Mouse (Mus musculus) cerebellum, postnatal 25 days (tissue): Measurements from ENCODE around the gene Gm11559.
"Not testable (repeated sequence)": the region's sequence is repeated elsewhere in the genome, so short reads cannot be mapped to it uniquely, and the experiment has no call there.

Experiments used
- DNase-seq, 2 experiments: peaks; one replicate each; pipeline ENCODE4 v3.0.0; 2021; ENCODE audit warnings: mixed read lengths in 2 of 2

Gene Gm11559

DNA sequence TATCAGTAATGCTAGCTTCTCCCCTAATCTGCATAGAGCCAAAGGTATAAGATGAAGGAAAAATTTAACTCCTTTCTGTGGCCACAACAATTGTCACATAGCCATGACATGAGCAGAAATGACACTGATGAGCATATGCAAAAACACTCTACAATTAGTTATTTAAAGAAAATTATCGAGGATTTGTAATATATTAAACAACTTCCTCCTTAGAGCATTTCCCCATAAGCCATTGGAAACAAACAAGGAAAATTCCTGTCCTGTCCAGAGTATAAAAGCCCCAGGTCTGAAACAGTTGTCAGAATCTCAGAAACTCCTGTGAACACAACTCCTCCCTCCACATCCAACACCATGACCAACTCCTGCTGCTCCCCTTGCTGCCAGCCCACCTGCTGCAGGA lies at the start of gene Gm11559:
Gene Gm11559, plus strand, starts transcription at position 301 of the 400 bp plus-strand sequence.
- not testable (repeated sequence) for DNase-seq

DNA sequence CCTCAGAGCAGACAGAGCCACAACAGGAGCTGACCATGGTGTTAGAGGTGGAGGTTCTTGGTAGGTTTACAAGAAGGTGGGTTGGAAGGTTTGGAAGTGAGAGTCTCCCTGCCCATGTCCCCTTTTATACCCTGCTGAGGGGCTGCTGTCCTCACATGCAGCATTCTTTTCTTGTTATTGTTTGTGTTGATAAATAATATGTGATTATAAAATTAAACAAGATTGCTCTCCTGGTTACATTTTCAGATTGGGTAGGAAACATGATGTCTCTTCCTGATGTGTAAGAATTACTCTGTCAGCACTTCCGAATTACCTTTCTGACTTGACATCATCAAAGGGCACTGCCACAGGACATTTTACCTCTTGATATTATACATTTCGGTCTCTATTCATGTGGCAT lies 48.7 kb upstream of the Gm11559 start, which contains the start of gene Gm11564:
Gene Gm11564, minus strand, starts transcription at position 101 of the 400 bp plus-strand sequence.
- DNase-seq = not testable (repeated sequence)

DNA sequence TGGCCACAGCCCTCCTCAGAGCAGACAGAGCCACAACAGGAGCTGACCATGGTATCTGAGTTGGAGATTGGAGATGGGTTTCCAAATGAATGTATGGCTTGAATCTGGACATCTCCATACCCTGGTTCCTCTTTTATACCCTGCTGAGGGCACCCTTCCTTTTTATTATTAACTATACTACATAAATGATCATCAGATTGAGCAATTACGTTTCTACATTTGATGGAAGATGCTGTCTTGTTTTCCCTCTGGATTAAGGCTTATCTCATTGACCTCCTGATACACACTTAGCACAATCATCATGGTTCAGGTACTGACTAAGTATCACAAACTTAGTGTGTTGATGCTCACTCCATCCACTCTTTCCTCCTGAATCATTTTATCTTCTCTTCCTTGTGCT lies 26.3 kb upstream of the Gm11559 start, which contains the start of gene 2300003K06Rik:
Gene 2300003K06Rik, minus strand, starts transcription at position 101 of the 400 bp plus-strand sequence.
- no peak for DNase-seq

DNA sequence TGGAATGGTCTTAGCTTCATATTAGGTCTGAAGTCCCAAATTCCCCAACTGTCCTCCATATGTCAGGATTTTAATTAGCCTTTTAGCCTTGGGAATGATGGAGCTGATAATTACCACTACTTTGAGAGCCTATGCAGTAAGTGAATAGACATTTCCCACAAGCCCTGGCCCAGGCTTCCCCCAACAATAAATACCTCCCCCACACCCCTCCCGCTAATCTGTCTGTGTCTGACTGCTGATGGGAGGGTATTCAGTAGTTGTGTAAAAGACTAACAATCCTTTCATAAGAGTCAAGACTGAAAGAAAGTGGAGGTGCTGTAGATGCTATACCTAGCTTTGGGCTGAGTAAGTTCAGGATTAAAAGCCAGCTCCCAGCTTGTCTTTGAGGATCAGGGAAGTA lies 22.1 kb upstream of the Gm11559 start:
- no peak for DNase-seq

DNA sequence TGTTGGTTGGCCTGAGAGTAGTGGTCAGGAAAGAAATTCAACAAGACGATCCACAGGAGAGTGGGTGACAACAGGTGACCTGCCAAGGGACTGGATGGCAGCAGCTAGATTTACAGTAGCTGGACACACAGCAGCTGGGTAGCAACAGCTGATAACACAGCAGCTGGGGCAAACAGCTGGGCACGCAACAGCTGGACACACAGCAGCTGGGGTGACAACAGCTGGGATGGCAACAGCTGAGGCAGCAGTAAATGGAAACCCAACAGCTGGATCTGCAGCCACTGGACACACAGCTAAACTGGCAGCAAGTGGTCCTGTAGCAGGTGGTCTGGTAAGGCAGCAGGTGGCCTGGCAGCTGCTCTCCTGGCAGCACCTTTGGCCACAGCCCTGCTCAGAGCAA lies 17.5 kb upstream of the Gm11559 start:
- DNase-seq = no peak

DNA sequence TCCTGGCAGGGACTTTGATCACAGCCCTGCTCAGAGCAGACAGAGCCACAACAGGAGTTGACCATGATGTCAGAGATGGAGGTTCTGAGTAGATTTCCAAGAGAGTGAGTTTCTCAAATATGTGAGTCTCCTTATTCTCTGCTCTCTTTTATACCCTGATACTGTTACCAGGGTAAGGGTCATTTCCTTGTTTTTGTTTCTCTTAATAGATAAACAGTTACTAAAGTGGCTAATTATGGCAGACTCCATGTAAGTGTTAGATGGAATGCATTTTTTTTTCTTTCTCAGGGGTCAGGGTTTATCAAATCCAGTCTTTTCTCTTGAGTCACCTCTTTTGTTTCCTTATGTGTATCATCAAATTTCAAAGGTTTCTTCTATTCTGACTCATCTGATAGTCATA lies 12.8 kb upstream of the Gm11559 start, which contains the start of gene Krtap4-16:
Gene Krtap4-16, minus strand, starts transcription at position 101 of the 400 bp plus-strand sequence.
- no peak for DNase-seq

DNA sequence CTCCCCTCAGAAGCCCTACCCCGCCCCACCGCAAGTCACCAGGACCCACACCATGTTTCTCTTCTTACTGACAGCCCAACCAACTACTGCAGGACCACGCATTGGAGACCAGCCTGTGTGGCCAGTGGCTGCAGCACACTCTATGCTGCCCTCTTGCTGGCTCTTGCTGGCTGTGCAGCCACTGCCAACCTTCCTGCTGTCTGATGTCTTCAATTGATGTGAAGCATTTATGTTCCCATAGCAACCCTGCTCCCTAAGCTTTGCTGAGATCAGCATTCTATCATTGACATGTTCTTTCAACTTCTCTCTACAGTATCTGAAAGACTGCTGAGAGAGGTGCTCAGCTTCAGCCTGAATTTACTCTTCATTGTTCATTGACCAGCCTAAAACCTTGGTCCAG lies 10.2 kb upstream of the Gm11559 start:
- DNase-seq = peak in 1 of 2 experiments; percentile 6

DNA sequence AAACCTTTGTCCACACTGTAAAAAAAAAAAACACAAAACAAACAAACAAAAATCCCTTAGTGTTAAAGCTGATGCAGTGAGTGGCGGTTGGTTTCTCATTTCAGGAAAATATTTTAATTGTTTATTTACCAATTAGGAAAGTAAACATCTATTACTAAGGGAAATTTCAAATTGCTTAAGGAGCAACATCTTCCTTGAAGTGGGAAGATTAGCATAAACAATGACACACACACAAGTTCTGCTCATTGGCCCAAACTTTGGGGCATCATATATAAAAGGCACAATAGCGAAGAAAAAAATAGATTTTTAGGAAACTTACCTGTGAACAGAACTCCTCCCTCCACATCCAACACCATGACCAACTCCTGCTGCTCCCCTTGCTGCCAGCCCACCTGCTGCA lies 6.7 kb upstream of the Gm11559 start, which contains the start of gene Gm11568:
Gene Gm11568, plus strand, starts transcription at position 301 of the 400 bp plus-strand sequence.
- DNase-seq = no peak

DNA sequence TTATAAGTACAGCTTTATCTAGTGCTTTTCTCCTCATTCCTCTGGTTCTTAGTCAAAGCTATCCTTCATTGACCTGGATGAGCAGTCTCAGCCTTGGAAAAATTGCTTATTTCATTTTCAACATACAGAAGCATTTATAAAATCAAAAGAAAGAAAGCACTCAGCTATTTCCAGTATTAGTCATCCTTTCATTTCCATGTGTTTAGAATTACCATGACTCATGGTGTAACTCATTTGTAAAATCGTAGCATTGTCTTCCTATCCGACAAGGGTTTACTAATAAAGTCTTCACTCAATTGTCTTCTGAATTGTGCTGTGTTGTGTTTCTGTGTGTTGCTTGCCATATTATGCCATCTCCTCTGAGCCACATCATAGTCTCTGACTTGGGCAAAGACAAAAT lies 5.5 kb upstream of the Gm11559 start:
- DNase-seq = no peak

DNA sequence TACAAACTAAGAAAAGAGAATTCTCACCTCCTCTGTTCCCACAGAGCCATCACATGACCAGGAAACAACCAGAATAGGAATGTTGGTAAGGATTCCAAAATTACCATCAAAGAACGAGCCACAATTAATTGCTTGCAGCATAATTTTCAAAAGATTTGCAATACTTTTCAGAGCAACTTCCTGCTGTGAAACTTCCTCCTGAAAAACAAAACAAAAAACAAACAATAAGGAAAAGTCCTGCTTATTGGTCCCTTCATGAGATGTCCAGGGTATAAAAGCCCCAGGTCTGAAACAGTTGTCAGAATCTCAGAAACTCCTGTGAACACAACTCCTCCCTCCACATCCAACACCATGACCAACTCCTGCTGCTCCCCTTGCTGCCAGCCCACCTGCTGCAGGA lies 8.8 kb downstream of the Gm11559 start, which contains the start of gene Krtap9-1:
Gene Krtap9-1, plus strand, starts transcription at position 301 of the 400 bp plus-strand sequence.
- DNase-seq = not testable (repeated sequence)

DNA sequence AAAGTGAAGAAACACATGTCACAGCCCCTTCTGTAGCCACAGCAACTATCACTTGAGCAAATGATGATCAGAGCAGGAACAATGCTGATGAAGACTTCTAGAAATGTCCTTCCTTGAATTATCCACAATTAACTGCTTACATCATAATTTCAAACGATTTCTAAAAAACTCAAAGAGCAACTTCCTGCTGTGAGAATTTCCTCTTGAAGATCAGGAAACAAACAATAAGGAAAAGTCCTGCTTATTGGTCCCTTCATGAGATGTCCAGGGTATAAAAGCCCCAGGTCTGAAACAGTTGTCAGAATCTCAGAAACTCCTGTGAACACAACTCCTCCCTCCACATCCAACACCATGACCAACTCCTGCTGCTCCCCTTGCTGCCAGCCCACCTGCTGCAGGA lies 14.6 kb downstream of the Gm11559 start, which contains the start of gene Gm11567:
Gene Gm11567, plus strand, starts transcription at position 301 of the 400 bp plus-strand sequence.
- not testable (repeated sequence) for DNase-seq

DNA sequence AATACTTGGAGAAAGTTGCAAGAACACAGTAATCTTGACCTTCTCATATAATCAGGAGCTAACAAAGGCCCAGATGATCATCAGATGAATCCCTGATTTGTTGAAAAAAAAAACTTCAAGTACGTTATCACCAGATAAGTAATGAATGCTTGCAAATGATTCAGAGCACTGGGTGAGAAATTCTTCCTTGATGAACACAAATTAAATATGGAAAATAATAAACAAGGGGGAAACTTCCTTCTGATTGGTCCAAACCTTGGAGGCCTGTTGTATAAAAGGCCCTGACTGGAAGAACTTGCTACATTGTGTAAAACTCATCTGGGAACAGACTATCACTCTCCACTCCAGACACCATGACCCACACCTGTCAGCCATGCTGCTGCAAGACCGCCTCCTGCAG lies 43.3 kb downstream of the Gm11559 start, which contains the start of gene Krtap31-1:
Gene Krtap31-1, plus strand, starts transcription at position 301 of the 400 bp plus-strand sequence.
- no peak for DNase-seq

DNA sequence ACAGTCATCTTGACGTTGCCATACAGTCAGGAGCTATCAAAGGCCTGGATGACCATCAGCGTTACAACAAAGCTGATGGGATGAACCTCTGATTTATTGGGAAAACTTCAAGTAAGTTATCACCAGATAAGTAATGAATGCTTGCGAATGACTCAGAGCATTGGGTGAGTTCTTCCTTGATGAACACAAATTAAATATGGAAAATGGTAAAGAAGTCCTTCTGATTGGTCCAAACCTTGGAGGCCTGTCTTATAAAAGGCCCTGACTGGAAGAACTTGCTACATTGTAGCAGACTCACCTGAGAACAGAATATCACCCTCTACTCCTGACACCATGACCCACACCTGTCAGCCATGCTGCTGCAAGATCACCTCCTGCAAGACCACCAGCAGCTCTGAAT lies 50.2 kb downstream of the Gm11559 start, which contains the start of gene Gm11565:
Gene Gm11565, plus strand, starts transcription at position 301 of the 400 bp plus-strand sequence.
- no peak for DNase-seq
